Mouse (Mus musculus) ES-E14 (cell line): ENCODE measurements at regions not wholly inside any gene's neighbourhood (a gene's known extent, or its start where the extent isn't known, plus 50 kb on each side); places are given as distances from the start of the nearest gene placed in this dataset.

Experiments
- DNase-seq: peaks from one replicate; pipeline ENCODE4 v3.0.0-alpha.2; 2013; ENCODE audit warnings: low read depth, low spot score
- H3K27ac ChIP-seq: 2 replicates; pipeline ENCODE4 v1.5.1; 2012; ENCODE audit warnings: low read depth, mild to moderate bottlenecking, low read length, moderate library complexity, mixed read lengths; ENCODE audit not compliant: poor library complexity, insufficient read depth, severe bottlenecking
- H3K36me3 ChIP-seq: 2 replicates; pipeline ENCODE4 v1.6.1; 2012; ENCODE audit warnings: mild to moderate bottlenecking, low read length, moderate library complexity, mixed read lengths; ENCODE audit not compliant: control insufficient read depth, poor library complexity, insufficient read depth, severe bottlenecking
- H3K4me1 ChIP-seq, 2 experiments: fragments of 150-350 bp in 1 of 2; sonication (generic) in 1 of 2; 2 replicates each; pipeline ENCODE4 v1.6.1; 2012; ENCODE audit warnings: low read length in 2 of 2, mild to moderate bottlenecking in 1 of 2, mixed read lengths in 1 of 2; ENCODE audit not compliant: control insufficient read depth in 2 of 2, insufficient read depth in 2 of 2, poor library complexity in 1 of 2
- H3K4me3 ChIP-seq, 2 experiments: fragments of 150-350 bp in 1 of 2; sonication (generic) in 1 of 2; 2 replicates each; pipeline ENCODE4 v1.5.1; 2012; ENCODE audit warnings: low read length in 2 of 2, low read depth in 1 of 2, mild to moderate bottlenecking in 1 of 2, mixed read lengths in 1 of 2; ENCODE audit not compliant: insufficient read depth in 1 of 2, poor library complexity in 1 of 2, severe bottlenecking in 1 of 2
- H3K9ac ChIP-seq: 2 replicates; pipeline ENCODE4 v1.6.1; 2012; ENCODE audit warnings: low read depth, mild to moderate bottlenecking, low read length, mixed read lengths; ENCODE audit not compliant: poor library complexity, insufficient read depth, severe bottlenecking
- H3K9me3 ChIP-seq: fragments of 150-350 bp; sonication (generic); 2 replicates; pipeline ENCODE4 v1.6.1; 2012; ENCODE audit warnings: low read depth, mild to moderate bottlenecking, low read length; ENCODE audit not compliant: control insufficient read depth, insufficient read depth
- CHD2 ChIP-seq: IDR thresholded peaks from 2 replicates; pipeline ENCODE4 v1.6.1; 2014; ENCODE audit warnings: mild to moderate bottlenecking, low read depth, low read length, inconsistent platforms
- HCFC1 ChIP-seq: IDR thresholded peaks from 2 replicates; pipeline ENCODE4 v1.6.1; 2012; ENCODE audit warnings: low read length, inconsistent platforms, borderline replicate concordance; ENCODE audit not compliant: insufficient read depth
- MAFK ChIP-seq: IDR thresholded peaks from 2 replicates; pipeline ENCODE4 v1.6.1; 2014; ENCODE audit warnings: mild to moderate bottlenecking, low read depth, low read length, inconsistent platforms; ENCODE audit not compliant: insufficient read depth
- ZC3H11A ChIP-seq: IDR thresholded peaks from 2 replicates; pipeline ENCODE4 v1.6.1; 2012; ENCODE audit warnings: low read depth, mild to moderate bottlenecking, inconsistent platforms, low read length, borderline replicate concordance
- ZNF384 ChIP-seq: IDR thresholded peaks from 2 replicates; pipeline ENCODE4 v1.6.1; 2012; ENCODE audit warnings: low read depth, low read length, inconsistent platforms
- in situ Hi-C, 2 experiments: fragments of 600-800 bp; cut with MboI; formaldehyde crosslinking; loops; one replicate each; pipeline ENCODE4 v1.15.1; 2025; ENCODE audit warnings: low sequenced_read_pairs in 2 of 2, inconsistent platforms in 1 of 2; ENCODE audit not compliant: unreplicated experiment in 2 of 2

GRCm38 (mm10) chr8:44094818-44095217 lies 385.0 kb upstream of the Adam34 start:
- Histone ChIP-seq H3K9ac (no peak overlapping the region), H3K27ac (no peak overlapping the region)
- in situ Hi-C loops, result no loop called here

GRCm38 (mm10) chr8:44093491-44093890 lies 383.6 kb upstream of the Adam34 start:
- in situ Hi-C loops, result no loop called here
- H3K4me3 ChIP-seq, result no peak overlapping the region
- H3K36me3 ChIP-seq, result no peaks in the 10 kb centered on the region
- no peak overlapping the region for H3K9ac ChIP-seq
- no peak for DNase-seq
- H3K9me3 ChIP-seq, result no peaks in the 10 kb centered on the region
- TF ChIP-seq ZC3H11A (no peak), ZNF384 (no peak), HCFC1 (no peak), MAFK (no peak), CHD2 (no peak)
- H3K27ac ChIP-seq, result no peak overlapping the region
- no peaks in the 10 kb centered on the region for H3K4me1 ChIP-seq

More at GRCm38 (mm10) chr8:44094818-44095217, 385.0 kb upstream of the Adam34 start:
- no peak for TF ChIP-seq CHD2
- no peak for TF ChIP-seq MAFK
- TF ChIP-seq HCFC1, result no peak
- no peak for TF ChIP-seq ZC3H11A
- TF ChIP-seq ZNF384, result no peak
- Histone ChIP-seq H3K9me3 (no peaks in the 10 kb centered on the region), H3K4me3 (no peak overlapping the region), H3K4me1 (no peaks in the 10 kb centered on the region), H3K36me3 (no peaks in the 10 kb centered on the region)
- no peak for DNase-seq

- no peak overlapping the region for H3K4me3 ChIP-seq
- DNase-seq, result no peak
- no peak overlapping the region for H3K9ac ChIP-seq
- TF ChIP-seq HCFC1 (no peak), ZC3H11A (no peak), MAFK (no peak), CHD2 (no peak), ZNF384 (no peak)
- H3K27ac ChIP-seq, result no peak overlapping the region
- in situ Hi-C loops, result no loop called here
- H3K36me3 ChIP-seq, result no peaks in the 10 kb centered on the region
- no peaks in the 10 kb centered on the region for H3K9me3 ChIP-seq
- no peaks in the 10 kb centered on the region for H3K4me1 ChIP-seq
These were observed 372.2 kb upstream of the Adam34 start for GRCm38 (mm10) chr8:44082057-44082456.

- no peak overlapping the region for H3K27ac ChIP-seq
- H3K9me3 ChIP-seq, result no peaks in the 10 kb centered on the region
- H3K4me1 ChIP-seq, result no peaks in the 10 kb centered on the region
- in situ Hi-C loops, result no loop called here
- no peak for TF ChIP-seq CHD2
- no peak for TF ChIP-seq MAFK
- no peak for TF ChIP-seq ZC3H11A
- TF ChIP-seq ZNF384, result no peak
- no peak for TF ChIP-seq HCFC1
- H3K4me3 ChIP-seq, result no peak overlapping the region
- H3K36me3 ChIP-seq, result no peaks in the 10 kb centered on the region
- no peak overlapping the region for H3K9ac ChIP-seq
- DNase-seq, result no peak
These were observed 349.0 kb upstream of the Adam34 start for GRCm38 (mm10) chr8:44058846-44059245.
